Mouse (Mus musculus) mature B cell (primary cell): ENCODE measurements around the gene Sfxn1.

Experiments
- in situ Hi-C: fragments of 300-500 bp; cut with MboI; formaldehyde crosslinking; loops from 2 replicates; pipeline ENCODE4 v1.14.3; 2019

The Sfxn1 gene

DNA sequence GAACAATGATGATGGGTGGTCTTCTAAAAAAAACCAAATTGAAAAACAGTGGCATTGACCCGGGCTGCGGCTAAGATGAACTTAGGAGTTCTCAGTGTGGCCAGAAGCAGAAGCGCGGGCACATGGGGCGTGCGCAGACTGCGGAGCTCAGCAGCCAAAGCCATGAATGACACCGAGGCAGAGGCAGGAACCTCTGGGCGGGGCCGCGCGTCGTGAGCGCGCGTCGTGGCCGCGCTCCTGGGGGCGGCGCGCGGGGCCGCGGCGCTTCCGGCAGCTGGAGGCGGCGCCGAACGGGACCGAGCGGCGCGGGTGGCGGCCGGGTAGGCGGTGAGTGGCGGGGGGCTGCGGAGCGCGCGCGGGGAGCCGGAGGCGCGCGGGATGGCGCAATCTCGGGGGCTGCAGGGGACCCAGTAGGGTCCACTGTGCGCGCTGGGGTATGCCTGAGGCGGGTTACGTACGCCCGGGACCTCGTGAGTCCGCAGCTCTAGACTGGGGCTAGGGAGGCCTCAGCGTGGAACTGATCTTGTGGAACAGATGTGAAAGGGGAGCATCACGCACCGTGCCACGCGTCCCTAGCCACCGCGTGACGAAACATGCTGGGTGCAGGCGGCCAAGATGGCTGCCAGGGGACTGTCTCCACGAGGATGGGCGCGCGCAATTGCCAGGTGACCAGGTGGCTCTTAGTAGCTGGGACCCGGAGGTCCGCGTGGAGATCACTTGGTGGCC is at the start of gene Sfxn1:
TSS of gene Sfxn1 (plus strand) at position 264 of the 726 bp plus-strand sequence.
- in situ Hi-C loops, result no loop called here

- in situ Hi-C loops, result no loop called here
Observed at GRCm38 (mm10) chr13:54023311-54023710, 48.4 kb upstream of the Sfxn1 start.

GRCm38 (mm10) chr13:54027079-54027478 is 44.6 kb upstream of the Sfxn1 start:
- in situ Hi-C loops, result no loop called here

GRCm38 (mm10) chr13:54033653-54034052 is 38.0 kb upstream of the Sfxn1 start:
- in situ Hi-C loops, result no loop called here

GRCm38 (mm10) chr13:54035541-54035940 is 36.1 kb upstream of the Sfxn1 start:
- in situ Hi-C loops, result no loop called here

DNA sequence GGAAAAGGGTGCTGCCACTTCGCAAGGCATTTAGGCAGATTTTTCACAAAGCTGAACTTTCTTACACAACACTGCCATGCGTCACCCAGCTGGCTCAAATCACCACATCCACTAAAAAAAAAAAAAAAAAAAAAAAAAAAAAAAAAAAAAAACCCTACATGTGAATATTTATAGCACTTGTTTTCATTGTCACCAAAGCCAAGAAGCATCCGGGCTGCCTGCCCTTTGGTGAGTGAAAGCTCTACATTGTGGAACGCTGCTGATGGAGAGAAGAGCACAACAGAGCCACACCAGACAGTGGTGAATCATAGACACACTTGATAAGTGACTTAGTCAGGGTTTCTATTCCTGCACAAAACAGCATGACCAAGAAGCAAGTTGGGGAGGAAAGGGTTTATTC is 33.7 kb upstream of the Sfxn1 start:
- in situ Hi-C loops, result no loop called here

DNA sequence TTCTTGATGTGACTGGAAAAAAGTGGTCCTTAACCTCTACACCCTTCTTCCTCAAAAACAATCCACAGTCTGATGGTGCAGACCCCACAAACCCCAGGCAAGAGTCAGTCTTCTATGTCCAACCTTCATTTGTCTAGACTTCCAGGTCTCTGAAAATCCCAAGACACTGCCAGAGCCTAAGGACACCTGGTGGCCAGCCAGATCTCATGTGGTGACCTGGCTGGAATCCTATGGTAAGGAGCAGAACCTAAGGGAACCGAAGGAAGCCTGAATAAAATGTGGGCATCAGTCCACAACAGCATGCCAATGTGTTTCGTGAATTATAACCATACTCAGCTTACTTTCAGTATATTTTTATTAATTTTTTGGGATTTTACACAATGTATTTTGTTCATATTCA is 31.4 kb upstream of the Sfxn1 start:
- in situ Hi-C loops, result no loop called here

DNA sequence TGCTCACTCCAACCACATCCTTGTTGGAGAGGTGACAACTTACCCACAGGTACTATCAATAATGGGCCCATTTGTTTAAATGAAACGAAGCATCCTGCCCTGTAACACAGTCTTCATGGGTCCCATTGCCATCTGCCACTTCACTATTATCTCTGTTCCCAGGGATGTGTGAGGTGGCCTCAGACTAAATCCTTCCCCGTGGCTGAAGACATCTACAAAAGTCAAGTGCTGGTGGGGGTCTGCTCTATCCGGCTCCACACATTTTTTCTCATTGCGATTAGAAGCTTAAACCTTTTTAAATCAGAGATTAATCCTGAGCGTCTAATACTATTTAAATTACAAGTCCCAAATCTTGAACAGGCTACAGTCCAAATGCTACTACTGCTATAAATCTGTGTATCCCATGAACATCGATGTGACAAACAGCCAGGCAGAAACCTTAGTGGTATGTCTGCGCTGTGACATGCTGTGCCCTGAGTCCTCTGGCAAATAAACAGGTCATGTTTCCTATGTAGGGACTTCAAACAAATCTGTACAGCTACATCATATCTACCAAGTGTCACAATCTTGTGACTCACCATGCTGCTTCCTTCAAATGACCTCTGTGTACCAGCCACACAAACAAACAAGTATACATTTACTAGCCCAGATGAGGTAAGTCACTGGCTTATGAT is 22.9 kb upstream of the Sfxn1 start:
- in situ Hi-C loops, result no loop called here

DNA sequence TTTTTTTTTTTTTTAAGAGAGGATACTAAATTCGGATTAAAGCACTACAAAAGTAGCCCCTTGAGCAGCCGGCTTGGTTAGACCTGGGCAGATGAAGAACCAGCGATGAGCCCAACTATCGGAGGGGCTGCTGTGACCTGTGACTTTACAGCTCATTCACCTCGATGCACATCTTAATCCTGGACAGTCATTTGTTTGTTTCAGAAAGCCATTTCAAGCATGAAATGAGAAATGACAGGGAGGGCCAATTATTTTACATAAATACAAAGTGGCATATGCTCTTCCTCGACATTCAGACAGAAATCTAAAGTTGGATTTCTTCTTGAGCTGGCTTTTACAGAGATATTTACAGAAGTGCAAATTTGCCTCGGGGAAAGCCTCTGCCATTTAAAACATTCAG is 20.0 kb upstream of the Sfxn1 start:
- in situ Hi-C loops, result no loop called here

GRCm38 (mm10) chr13:54054962-54055361 is 16.7 kb upstream of the Sfxn1 start:
- in situ Hi-C loops, result no loop called here

GRCm38 (mm10) chr13:54055448-54055861 is 16.2 kb upstream of the Sfxn1 start, which contains the start of gene Drd1:
Drd1 (minus strand) TSS chr13:54055705.
- in situ Hi-C loops, result no loop called here

DNA sequence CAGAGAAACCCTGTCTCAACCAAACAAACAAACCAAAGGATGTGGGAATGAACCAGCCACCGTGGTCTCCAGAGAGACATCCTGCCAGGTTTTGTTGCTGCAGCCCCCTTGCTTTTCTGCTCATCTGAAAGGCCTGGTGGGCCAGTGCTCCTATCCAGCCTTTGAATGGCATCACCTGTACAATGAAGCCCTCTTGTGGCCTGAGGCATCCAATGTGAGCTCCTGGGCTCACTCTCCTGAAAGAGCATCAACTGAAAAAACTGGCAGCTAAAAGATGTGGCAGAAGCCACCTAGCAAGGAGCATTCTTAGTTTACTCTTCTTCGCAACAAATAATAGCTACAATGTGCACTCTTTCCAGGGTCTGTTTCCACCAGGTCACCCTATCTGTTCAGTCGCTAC is 9.6 kb upstream of the Sfxn1 start:
- in situ Hi-C loops, result no loop called here

DNA sequence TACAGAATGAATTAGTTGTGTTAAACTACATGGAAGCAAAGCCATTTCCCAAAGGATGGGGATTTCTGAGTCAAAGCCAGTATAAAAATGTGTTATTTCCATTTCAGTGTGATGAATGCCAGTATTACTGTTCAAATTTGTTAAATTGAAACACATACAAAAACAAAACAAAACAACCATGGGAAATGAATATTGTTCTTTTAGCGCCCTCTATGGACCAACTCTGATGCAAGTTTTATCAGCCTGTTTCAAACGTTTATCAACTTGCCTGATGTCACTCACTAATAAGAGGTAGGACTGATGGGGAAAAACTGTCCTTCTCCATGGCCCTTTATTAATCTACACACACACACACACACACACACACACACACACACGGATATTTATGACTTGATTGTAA is 8.4 kb upstream of the Sfxn1 start:
- in situ Hi-C loops, result no loop called here

DNA sequence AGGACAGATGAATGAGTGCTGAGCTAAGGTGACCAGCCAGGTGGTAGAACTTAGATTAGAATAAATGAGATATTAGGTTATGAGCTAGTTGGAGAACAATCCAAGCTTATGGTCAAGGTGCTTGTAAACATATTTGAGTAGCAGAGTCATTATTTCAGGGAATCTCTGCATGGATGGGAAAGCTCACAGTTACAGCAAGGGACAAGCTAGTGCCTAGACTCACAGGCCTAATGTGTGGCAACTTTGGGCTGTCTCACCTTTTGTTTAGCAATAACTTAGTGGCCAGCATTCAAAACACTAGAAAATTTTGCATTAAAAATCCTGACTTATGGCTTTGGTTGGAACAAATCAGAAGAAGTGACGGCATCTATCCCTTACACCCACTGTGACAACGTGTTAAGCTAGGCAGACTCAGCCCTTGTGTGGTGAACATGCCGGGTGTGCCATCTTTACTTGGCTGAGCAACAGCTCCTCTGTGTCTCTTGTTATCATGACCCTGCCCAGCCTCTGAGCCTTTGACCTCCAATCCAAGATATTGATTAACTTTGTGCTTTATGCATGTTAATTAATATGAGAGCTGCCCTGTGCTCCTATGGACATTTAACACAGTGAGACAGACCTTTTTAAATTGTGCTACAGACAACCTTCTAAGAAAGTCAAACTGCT is 5.5 kb upstream of the Sfxn1 start:
- in situ Hi-C loops, result no loop called here

DNA sequence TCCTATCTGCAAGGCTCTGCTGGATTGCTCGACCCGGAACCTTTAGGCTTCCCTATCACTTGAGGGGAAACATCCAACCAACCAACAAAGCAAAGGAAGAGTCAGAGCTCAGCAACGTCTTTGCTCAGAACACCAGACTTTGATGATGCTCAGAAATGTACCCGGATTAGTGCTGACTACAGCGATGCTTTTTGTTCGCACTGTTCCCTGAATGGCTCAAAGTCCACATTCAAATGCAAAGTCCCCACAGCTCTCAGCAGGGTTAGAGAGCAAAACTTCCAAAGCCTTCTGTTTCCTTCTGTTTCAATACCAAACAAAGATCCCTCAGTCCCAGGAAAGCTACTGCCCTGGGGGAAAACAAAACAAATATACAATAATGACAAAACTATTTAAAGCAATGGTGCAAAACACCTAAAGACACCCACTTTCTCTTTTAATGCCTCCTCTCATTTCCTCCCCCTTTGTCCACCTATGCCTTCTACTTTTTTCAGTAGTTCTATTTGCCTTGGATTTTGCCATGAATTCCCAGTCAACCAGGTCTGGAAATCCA is 4.0 kb upstream of the Sfxn1 start:
- in situ Hi-C loops, result no loop called here

GRCm38 (mm10) chr13:54071011-54071410 is 658 bp upstream of the Sfxn1 start:
- in situ Hi-C loops, result no loop called here

DNA sequence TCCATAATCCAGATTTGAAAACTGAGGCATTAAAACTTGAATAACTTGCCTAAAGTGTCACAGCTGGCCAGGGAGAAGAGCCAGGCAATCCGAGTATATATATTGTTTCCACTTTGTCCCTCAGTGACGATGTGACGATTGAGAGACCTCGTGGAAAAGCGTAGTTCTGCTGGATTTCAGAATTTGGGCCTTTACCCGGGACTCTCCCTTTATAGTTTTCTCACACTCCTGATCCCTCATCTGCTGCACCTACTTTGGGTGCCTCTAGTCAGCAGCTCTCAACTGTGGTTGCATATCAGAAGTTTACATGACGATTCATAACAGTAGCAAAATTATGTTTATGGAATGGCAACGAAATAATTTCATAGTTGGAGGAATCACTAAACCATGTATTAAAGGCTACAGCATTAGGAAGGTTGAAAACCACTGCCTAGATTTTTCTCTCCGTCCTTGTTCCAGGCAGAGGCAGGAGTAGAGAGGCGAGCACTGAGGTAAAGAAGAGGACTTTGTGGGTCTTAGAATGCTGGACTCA is 923 bp downstream of the Sfxn1 start:
- in situ Hi-C loops, result no loop called here

GRCm38 (mm10) chr13:54073066-54073465 is 1.4 kb downstream of the Sfxn1 start:
- in situ Hi-C loops, result no loop called here

DNA sequence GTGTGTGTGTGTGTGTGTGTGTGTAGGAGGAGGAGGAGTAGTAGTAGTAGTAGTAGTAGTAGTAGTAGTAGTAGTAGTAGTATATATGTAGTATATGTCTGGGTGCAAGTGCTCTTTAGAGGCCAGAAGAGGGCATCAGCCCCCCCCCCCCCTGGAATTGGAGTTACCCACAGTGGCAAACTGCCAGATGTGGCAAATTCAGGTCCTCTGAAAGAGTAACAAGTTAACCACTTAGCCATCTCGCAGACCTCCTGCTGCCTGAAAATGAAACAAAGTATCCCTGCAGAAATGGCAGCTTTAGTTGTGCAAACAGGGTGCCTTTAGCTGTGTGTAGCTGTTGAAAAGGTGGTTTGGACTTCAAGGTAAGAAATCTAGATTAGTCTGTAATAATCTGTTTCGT is 1.8 kb downstream of the Sfxn1 start:
- in situ Hi-C loops, result no loop called here

GRCm38 (mm10) chr13:54075416-54075815 is 3.7 kb downstream of the Sfxn1 start:
- in situ Hi-C loops, result no loop called here

- in situ Hi-C loops, result no loop called here
Observed at GRCm38 (mm10) chr13:54076051-54076450, 4.4 kb downstream of the Sfxn1 start.

DNA sequence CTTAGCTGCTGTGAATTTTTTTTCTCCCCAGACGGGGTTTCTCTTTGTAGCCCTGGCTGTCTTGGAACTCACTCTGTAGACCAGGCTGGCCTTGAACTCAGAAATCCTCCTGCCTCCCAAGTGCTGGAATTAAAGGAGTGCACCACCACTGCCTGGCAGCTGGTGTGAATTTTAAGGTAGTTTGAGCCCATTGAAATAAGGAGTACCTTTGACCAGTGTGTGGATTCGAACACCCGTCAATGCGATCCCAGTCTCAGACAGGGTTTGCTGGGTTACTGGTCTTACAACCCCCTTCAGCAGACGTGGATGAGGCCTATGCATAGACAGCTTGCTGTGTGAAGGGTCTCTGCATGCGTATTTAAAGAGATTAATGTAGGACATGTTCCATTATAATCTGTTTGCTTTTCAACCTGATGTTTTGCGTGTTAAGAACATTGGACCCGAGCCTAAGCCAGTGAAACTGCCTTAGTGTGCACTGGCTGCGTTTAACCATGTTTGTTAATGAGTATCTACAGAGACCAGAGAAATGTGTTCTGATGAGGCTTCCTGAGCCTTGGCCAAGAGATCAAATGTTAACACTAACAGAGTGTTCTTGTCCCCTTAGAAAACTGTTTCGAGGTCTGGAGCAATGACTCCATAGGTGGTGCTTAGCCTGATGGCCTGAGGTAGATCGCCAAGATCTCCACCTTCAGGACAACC is 5.2 kb downstream of the Sfxn1 start:
- in situ Hi-C loops, result no loop called here
